Mouse (Mus musculus) adrenal gland, postnatal 36 days (tissue): Measurements from ENCODE around the gene Plaur. TPM values are rescaled to one million over a fixed set of nuclear protein-coding genes. Genes with fewer than 3 reads are reported as not detected.
"Not testable (repeated sequence)": the region's sequence is repeated elsewhere in the genome, so short reads cannot be mapped to it uniquely, and the experiment has no call there.

Source experiments
- DNase-seq, 2 experiments: peaks; one replicate each; pipeline ENCODE4 v3.0.0; 2021; ENCODE audit warnings: mixed read lengths in 1 of 2
- total RNA-seq, 2 experiments: library from RNA; stranded (reverse); gene quantifications; 2 replicates each; pipeline ENCODE4 v1.2.3; 2021

The Plaur gene
- total RNA-seq, 2 experiments from 2014 or later: 7.9 to 9.8 TPM

DNA sequence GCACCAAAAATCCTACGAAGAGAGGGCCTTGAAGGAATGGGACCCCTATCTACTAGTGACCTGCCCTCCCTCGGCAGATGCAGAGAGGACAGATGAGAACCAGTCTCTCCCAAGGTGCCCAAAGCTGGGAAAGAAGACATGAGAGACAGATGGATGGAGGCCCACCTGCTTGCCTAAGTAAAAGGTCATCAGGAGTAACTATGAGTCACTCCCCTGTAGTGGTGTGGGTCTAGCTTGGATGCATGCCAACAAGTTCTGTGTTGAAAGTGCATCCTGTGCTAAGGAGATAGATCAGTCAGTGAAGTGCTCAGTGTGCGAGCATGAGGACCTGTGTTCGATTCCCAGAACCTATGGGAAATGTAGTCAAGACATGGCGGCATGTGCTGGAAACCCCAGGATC, 16.6 kb downstream of the Plaur start:
- DNase-seq: no peak

DNA sequence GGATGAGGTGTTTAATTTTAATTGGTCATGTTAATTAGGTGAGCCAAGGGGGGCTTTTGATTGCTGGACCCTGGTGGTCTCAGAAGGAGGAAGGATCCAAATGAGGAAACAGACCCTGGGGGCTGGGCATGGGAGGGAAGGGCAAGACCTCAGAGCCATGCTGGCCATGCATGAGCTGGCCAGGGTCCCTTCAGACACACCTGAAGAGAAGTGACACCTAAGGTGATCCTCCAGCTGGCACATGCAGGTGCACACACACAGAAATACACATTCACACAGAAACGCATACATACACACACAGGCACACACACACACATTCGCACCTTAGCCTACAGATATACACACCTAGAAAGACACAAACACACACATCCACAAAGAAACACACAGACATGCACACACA, 17.4 kb downstream of the Plaur start:
- no peak for DNase-seq

DNA sequence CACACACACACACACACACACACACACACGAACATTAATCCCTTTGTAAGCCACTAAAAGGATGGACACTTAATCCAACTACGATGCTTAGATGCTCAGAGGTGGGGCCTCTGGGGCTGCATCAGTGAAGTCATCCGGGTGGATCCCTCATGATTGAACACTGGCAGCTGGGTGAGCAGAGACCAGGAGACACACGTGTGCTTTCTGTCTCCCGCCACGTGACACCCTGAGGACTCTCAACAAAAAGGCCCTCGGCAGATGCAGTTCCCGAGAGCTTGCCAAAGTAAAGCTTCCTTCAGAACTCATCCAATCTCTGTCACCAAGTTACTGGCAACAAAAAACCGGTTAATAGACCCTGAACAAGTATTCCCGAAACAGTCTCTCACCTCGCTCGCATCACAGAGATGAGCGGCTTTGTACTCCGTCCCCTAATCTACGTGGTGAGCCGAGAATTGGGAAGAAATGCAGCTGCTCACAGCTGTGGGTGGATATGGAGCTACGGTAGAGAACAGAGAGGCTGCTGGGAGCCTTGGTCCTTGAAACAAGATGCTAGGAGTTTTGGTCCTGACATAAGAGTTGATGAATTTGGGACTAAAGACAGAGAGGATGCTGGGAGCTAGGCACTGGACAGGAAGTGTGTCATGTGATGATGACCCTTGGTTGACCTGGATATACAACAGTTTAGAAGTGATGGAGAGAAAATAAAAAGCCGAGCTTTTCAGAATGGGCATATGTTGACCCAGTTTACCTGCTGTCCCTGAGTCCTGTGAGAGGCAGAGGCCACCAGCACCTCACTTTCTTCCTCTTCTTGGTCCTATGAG, 18.0 kb downstream of the Plaur start:
- no peak for DNase-seq

DNA sequence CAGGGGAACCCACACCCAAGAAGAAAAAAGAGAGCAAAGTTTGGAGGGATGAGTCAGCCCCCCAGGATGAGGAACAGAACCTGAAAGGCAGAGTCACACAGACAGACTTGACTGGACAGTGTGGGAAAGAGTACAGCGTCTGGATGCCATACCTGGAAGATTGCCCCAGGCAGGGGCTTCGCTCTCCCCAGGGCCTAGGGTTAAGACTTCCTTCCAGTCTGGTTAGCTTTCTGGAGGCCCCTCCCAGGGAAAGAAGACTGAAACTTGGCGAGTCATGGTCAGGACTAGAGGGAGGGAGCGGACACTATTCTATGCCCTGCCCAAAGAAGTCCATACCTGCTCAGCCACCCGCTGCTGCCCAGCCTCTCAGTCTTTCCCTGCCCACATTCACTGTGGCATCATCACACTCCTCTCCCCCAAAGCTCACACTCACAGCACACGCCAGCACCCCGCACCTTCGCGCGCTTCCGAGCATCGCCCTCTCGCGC, 18.7 kb downstream of the Plaur start:
- no peak for DNase-seq

DNA sequence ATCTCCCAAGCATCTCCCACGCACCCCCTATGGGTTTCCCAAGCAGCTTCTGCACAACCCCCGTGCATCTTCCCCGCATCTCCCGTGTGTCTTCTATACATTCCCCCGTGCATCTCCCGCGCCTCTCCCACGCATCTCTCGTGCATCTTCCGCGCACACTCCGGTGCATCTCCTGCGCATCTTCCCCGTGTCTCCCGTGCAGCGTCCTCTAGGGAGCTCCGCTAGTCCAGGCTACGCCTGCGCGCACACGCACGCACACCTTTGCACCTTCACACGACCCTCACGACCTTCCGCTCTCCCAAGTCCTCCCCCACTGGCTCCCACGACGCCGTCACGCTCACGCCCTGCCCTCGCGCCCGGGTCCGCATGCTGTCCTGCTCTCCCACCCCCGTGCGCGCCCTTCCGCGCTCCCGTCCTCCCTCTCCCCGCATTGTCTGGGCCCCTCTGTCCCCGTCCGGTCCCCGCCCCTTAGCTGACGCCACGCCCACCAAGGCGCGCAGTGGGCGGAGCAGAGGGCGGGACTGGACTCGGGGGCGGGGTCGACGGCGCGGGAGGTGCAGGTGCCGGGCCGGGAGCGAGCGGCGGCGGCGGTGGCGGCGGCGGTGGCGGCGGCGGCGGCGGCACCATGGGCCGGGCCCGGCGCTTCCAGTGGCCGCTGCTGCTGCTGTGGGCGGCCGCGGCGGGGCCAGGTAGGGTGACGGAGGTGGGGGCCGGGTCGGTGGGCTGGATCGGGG, 19.4 kb downstream of the Plaur start, which contains the start of gene Cadm4:
Gene Cadm4 (plus strand): TSS at position 550 of the 734 bp plus-strand sequence.
- peak; percentile 86 to 89 for DNase-seq

DNA sequence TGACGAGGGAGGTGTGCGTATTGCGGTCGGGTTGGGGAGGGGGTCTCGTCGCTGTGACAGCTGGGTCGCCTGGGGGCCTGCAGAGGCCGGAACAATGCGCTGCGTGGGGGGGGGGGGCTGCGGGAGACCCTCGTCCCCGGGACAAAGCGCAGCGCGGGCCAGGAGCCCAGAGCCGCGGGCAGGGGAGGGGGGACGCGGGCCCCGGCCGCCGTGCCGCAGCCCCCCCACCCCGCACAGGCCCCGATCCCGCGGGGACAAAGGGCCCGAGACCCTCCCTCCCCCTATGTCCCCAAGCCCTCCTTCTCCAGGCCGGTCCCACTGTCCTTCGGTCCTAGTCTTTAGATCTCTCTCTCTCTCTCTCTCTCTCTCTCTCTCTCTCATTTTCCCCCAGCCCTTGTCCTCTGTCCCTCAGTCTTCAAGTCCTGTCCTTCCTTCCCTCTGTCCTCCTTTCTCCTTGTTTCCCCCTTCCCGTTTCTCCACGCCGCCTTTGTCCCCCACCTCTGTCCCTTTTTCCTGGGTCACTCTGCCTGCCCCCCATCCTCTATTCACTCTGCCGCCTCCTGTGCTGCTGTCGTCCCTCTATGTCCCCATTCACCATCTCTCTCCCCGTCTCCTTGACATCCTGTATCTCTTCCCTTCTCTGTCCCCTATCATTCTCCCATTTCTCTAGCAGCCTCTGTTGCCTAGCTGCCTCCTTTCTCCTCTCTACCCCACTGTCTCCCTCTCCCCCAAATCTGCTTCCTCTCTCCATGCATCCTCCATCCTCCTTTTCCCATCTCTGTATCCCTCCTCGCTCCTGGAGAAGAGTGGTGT, 20.1 kb downstream of the Plaur start:
- no peak for DNase-seq

DNA sequence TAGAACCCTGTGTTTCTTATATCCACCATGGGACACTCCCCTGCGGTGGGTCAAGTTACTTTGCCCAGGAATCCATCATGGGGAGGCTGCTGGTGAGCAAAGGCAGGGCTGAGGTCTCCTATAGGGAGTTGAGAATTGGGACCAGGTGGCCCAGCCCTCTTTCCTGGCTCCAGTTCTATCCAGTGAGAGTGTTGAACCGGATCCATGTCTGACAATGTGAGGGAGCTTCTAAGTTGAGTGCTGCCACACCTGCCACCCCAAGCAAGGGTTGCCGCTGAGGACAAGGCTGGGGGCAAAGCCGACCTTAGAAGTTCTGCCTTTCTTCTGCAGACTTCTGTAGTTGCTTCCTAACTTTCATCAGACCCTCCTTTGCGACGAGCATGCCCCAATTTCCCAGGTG, 21.0 kb downstream of the Plaur start:
- DNase-seq: not testable (repeated sequence)

DNA sequence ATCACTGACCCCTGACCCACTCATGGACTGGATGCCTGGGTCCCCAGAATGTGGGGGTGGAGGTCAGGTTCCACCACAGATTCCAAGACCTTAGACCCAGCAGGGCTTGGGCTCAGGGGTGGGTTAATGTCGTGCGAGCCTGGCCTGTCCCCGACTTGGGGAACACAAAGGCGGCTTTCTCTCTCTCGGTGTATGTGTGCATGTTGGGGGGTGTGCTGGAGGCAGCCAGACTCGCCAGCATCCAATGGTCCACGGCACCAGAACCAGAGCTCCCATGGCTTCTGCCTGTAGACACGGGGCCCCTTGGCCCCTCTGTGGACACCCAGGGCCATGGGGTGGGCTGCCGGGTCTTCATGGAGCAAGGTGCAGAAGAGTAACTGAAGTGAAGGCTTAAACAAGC, 23.2 kb downstream of the Plaur start:
- no peak for DNase-seq

DNA sequence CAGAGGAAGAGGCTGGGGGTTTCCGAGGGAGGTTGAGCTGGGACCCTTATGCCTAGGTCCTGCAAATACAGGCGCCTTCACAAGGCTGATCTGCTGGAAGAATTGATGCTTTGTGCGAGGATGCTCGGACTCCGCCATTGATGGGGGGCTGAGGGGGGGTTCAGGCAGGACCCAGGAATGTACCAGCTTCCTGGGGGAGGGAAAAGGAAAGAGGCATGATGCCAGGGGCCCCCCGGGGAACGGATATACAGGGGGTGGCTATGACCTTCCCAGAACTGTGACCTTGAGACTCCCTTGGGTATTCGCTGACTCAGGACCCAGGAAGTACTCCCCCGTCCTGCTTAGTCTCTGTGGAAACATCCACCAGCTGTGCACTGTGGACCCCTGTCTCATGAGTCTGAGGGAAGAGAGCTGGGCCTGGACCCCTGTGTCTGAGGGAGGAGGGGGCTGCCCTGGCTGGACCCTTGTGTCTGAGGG, 24.4 kb downstream of the Plaur start:
- DNase-seq: no peak

DNA sequence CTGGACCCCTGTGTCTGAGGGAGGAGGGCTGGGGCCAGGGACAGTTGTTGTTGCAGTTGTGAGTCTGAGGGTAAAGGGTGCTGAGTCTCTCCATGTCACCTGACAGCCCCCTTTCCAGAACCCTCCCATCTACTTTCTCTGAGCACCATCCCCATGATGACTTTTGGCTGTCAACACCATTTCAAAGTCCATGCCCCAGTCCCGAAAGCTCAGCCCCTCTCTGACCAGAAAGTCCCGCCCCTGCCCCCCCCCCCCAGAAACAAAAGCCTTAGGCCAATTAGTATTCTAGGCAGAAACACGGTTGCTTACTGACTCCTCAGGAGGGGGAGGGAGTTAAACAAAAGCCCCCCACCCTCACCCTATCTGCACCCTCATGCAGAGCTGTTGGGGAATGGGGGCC, 25.1 kb downstream of the Plaur start:
- no peak for DNase-seq

DNA sequence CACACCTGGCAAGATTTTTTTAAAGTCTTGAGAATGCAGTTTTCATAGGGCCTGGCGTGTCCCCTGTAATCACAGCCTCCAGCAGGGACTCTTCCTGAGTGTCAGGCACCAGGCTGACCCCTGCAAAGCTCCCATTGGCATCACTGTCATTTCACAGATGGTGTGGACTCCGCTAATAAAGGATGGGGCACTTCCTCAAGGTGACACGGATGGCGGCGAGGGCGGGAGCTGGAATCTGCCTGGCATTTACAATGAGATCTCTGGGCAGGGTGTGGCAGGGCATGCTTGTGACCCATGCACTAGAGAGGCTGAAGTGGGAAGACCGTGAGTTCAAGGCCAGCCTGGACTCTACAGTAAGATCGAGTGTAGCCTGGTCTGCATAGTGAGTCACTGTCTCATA, 26.0 kb downstream of the Plaur start:
- DNase-seq: no peak

DNA sequence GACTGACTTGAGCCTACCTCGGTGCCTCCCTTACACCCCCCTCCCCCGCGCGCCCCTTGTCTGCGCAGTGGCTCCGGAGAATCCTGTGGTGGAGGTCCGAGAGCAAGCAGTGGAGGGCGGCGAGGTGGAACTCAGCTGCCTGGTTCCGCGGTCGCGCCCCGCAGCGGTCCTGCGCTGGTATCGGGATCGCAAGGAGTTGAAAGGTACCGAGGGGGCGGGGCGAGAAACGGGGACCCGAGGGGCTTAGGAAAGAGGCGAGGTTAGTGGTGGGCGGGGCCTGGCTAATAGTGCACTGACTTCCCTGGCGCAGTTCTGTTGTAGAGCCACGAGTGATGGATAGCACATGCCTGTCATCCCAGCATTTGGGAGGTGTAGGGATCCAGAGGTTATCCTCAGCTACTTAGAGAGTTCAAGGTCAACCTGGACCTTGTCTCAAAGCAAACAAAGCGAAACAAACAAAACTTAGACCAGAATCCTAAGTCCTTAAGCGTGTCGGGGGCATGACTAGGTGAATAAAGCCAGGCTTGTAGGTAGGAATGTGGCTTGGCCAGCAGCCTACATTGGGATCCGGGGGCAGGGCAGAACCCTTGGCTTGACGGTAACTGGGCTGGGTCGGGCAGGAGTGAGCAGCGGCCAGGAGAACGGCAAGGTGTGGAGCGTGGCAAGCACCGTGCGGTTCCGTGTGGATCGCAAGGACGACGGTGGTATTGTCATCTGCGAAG, 37.7 kb downstream of the Plaur start:
- no peak for DNase-seq

DNA sequence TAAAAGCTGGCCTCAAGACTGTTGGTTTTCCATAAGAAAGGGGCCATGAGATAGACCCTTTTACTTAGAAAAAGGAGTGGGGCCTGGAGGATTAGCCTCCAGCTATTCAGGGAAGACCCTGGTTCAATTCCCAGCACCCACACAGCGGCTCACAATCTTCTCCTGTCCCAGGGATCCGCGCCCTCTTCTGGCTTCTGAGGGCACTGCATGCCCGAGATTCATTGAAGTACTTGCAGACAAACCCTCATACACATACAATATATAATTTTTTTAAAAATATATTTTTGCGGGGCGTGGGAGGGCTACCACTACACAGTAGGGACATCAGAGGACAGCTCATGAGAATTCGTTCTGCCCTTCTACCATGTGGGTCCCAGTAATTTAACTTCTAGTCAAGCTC, 38.6 kb downstream of the Plaur start:
- peak; percentile 34 to 42 for DNase-seq

DNA sequence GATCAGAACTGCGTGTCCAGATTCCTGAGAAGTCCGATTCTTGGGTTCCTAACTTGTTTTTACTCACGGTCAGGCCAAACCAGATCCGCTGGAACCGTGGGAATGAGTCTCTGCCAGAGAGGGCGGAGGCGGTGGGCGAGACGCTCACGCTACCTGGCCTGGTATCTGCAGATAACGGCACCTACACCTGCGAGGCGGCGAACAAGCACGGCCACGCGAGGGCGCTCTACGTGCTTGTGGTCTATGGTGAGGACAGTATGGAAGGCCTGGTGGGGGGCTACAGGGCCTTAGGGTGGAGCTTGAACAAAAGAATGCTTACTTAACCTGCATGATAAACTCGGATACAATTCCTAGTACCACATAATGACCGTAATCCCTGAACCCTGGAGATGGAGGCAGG, 39.2 kb downstream of the Plaur start:
- DNase-seq: peak; percentile 15 to 51

DNA sequence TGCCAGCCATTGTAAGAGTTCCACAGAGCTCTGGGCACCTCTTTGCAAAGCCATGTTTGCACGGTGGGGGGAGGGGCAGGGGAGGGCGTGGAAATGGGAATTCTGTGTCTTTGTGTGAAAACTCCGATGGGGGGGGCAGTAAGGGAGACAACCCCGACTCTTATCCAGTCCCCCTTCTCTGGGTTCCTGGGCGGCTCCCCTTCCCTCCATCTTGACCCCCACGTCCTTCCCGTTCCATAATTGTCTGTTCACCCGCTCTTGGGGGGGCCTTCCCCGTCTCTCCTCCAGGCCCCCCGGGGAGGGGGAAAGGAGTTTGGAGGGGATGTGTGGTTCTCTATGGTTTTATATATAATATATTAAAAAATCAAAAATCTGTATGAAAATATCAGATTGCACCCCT, 41.7 kb downstream of the Plaur start:
- DNase-seq: no peak

DNA sequence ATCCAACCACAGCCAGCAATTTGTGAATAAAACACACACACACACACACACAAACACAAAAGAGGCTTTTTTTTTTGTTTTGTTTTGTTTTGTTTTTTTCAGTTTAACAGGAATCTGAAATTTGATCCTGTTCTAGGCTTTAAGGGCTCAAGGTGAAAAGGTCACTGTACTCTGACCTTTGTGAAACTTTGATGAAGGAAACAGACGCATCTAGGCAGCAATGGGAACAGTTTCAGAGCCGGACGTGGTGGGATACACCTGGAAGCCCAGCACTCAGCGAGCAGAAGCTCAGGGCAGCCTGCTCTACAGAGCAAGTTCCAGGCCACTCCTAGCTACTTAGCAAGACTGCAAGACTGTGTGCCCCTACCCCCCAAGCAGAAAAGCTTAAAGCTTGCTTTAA, 42.6 kb downstream of the Plaur start:
- no peak for DNase-seq

DNA sequence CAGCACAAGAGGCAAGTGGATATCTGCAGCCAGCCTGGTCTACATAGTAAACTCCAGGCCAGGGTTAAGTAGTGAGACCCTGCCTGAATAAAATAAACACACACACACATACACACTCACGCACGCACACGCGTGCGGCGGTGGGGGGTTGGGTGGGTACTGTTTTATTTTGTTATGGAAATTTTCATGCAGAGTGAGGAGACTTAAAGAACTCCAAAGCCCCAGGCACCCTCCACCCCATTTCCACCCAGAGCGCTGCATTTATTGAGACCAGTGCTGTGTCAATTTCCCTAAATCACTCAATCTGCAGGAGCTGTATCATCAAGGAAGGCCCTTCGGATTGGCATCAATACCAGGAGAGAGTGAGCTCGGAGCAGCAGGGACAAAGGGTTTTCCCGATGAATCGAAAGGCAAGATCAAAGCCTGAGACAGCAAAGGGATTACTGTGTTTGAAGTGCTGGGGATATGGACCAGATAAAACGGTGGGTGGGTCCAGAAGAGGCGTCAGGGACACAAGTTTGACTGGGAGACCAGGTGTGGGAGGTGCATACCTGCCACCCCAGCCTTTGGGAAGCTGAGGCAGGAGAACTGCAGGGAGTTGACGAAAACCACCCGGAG, 43.3 kb downstream of the Plaur start:
- DNase-seq: no peak

DNA sequence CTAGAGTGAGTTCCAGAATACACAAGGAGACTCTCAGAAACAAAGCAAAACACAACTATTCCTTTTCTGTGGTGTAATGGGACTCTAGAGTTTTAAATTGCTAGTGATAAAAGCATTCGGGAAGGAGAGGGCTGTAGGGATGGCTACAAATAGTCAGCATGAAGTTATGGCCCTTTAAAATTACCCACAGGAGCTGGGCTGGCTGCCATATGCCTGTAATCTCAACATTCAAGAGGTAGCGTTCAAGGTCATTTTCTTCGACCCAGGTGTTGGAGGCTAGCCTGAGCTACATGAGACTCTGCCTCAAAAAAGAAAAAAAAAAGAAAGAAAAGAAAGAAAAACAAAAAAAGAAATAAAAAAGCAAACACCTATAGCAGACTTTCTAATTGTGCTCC, 43.8 kb downstream of the Plaur start:
- DNase-seq: no peak

DNA sequence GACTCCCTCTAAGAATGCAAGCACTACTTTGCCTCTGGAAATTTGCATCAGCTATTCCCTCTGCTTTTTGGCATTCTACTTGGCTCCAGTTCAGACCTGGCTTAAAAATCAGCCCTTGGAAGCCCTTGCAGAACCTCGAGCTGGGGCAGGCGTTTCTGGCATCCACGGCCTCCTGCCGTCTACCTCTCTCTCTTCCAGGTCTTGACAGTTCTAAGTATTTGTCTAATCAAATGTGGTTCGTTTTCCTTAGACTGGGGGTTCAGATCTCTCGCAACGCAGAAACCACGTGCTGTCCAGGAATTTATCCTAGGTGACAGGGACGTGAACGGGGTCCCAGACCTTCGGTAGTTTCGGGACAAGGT, 44.2 kb downstream of the Plaur start:
- DNase-seq: peak; percentile 36 to 65

DNA sequence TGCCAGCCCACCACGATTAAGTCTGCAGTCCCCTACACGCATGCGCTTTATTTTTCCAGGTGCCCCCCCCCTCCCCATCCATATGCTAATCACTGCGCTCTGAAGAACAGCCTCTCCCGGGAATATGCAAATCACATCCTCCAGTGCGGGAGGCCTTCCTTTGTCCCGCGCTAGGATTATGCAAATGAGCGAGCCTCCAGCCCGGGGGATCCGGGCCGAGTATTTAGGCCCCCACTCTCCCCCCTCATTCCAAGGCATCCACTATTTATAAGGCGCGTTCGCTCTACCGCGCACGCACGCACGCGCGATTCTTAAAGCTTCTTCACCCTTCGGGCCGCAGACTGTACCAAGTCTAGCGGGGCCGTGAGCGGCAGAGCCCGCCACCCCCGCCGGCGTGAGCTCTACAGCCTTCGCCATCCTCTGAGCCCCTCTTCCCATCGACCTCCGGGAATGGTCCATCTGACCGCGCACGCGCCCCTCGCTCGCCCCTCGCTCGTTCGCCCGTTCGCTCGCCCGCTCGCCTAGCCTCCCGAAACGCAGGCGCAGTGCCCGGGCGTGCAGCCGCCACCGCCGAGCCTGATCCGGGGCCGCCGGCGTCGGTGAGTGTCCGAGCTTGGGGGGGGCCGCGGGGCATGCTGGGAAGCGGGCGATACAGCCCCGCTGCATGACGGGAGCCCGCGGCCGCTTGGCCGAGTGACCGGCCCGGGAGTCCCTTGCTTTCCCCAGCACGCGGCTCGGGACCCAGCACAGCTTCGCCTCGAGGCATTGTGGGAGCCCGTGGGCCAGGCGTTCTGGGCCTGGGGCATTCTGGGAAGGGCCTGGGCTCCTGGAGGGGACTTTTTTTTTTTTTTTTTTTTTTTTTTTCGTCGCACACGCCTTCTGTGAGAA, 44.8 kb downstream of the Plaur start, which contains the start of gene Zfp428:
Gene Zfp428 (plus strand): TSS at position 169 of the 888 bp plus-strand sequence.
- peak; percentile 87 to 94 for DNase-seq
